In genomic region chr1:172200161-172200560, GRCm38 (mm10) we compare ENCODE assay signal across 12 mouse cellular contexts. TPM values are rescaled to one million over a fixed set of nuclear protein-coding genes. Genes with fewer than 3 reads are reported as not detected.
DNase-seq lines count a peak whose midpoint lies in the region; ATAC-seq and TF ChIP-seq lines count a peak whose summit lies in the region.
"Had no signal": no experiment of that assay in that cellular context is flagged by ENCODE, and none has a peak within 500 bp of the region (broad histone marks: within the 10 kb centered on the region; RNA-seq: fewer than 3 reads in every experiment).

No protein-coding gene starts in this region.

- peak overlapping the region; percentile 95 for H3K27ac ChIP-seq in layer of hippocampus, adult 2 months
- H3K27ac ChIP-seq in embryonic facial prominence, embryonic 10.5 days (replicated peaks) = peak overlapping the region; percentile 93; the same call in 1 of the 2 replicates
- H3K27ac ChIP-seq in forebrain, embryonic 14.5 days (ENCODE audit: low read depth, low read length) = peak overlapping the region; percentile 99
- peak overlapping the region; percentile 95 for H3K27ac ChIP-seq in midbrain, embryonic 12.5 days (replicated peaks)

- H3K36me3 ChIP-seq in embryonic facial prominence, embryonic 10.5 days (replicated peaks) = peaks cover 71% of the 10 kb centered on the region
- peaks cover 55% of the 10 kb centered on the region for H3K36me3 ChIP-seq in forebrain, embryonic 14.5 days (ENCODE audit: control insufficient read depth, insufficient read depth, low read length)
- peaks cover 49% of the 10 kb centered on the region for H3K36me3 ChIP-seq in midbrain, embryonic 12.5 days

- no peaks in the 10 kb centered on the region for H3K27me3 ChIP-seq in embryonic facial prominence, embryonic 10.5 days (replicated peaks; ENCODE audit: low read depth, poor library complexity, severe bottlenecking)
- H3K27me3 ChIP-seq in forebrain, embryonic 14.5 days (replicated peaks; ENCODE audit: control insufficient read depth, insufficient read depth, low read length) = no peaks in the 10 kb centered on the region
- H3K27me3 ChIP-seq in midbrain, embryonic 12.5 days = no peaks in the 10 kb centered on the region
- H3K27me3 ChIP-seq: heart, embryonic 12.5 days; limb, embryonic 13.5 days had no signal

- TF ChIP-seq CTCF in layer of hippocampus, adult 2 months (conservative IDR thresholded peaks at IDR 0.05) = no peak

- ATAC-seq in forebrain, embryonic 14.5 days = no peak
- no peak for ATAC-seq in midbrain, embryonic 12.5 days (ENCODE audit: low FRiP score, low read depth)
- no peak for ATAC-seq in granulocyte monocyte progenitor cell, adult 5-6 weeks (replicated peaks; ENCODE audit: poor library complexity, severe bottlenecking)

- H3K4me3 ChIP-seq in layer of hippocampus, adult 2 months = no peak overlapping the region
- no peak overlapping the region for H3K4me3 ChIP-seq in embryonic facial prominence, embryonic 10.5 days
- H3K4me3 ChIP-seq in forebrain, embryonic 14.5 days (ENCODE audit: low read depth, low read length) = no peak overlapping the region
- H3K4me3 ChIP-seq in midbrain, embryonic 12.5 days = peak overlapping the region; percentile 5; the same call in 1 of the 2 replicates
- H3K4me3 ChIP-seq: heart, embryonic 12.5 days; limb, embryonic 13.5 days had no signal

- peak in 1 of 2 experiments; percentile 8 for DNase-seq in layer of hippocampus, adult 2 months (ENCODE audit: low spot score in 2 of 2)
- DNase-seq in layer of hippocampus, postnatal 25 days (ENCODE audit: extremely low spot score in 1 of 2, low spot score in 1 of 2) = no peak
- no peak for DNase-seq in embryonic facial prominence, embryonic 10.5 days (ENCODE audit: low spot score)
- no peak for DNase-seq in forebrain, embryonic 14.5 days (ENCODE audit: low spot score)
- DNase-seq in frontal cortex, postnatal 36 days (ENCODE audit: low spot score in 2 of 2) = no peak
- no peak for DNase-seq in left cerebral cortex, adult 9 months (ENCODE audit: low spot score in 2 of 2)
- DNase-seq: kidney, postnatal 36 days; thymus, postnatal 25 days had no signal

- H3K4me2 ChIP-seq in forebrain, embryonic 14.5 days (ENCODE audit: low read length) = peak overlapping the region; percentile 79
- peak overlapping the region; percentile 95 for H3K4me2 ChIP-seq in midbrain, embryonic 12.5 days (replicated peaks)
- H3K4me2 ChIP-seq: limb, embryonic 13.5 days had no signal

- H3K9ac ChIP-seq in forebrain, embryonic 14.5 days (ENCODE audit: low read length) = peak overlapping the region; percentile 35
- no peak overlapping the region for H3K9ac ChIP-seq in midbrain, embryonic 12.5 days (replicated peaks)
- H3K9ac ChIP-seq: limb, embryonic 13.5 days had no signal

- H3K9me3 ChIP-seq in embryonic facial prominence, embryonic 10.5 days = no peaks in the 10 kb centered on the region
- no peaks in the 10 kb centered on the region for H3K9me3 ChIP-seq in forebrain, embryonic 14.5 days (replicated peaks; ENCODE audit: control insufficient read depth, low read length)
- H3K9me3 ChIP-seq in midbrain, embryonic 12.5 days = no peaks in the 10 kb centered on the region
- H3K9me3 ChIP-seq: heart, embryonic 12.5 days; limb, embryonic 13.5 days had no signal

- peaks cover 54% of the 10 kb centered on the region for H3K4me1 ChIP-seq in embryonic facial prominence, embryonic 10.5 days
- peaks cover 51% of the 10 kb centered on the region for H3K4me1 ChIP-seq in forebrain, embryonic 14.5 days (ENCODE audit: control insufficient read depth, insufficient read depth, low read length)
- H3K4me1 ChIP-seq in midbrain, embryonic 12.5 days = peaks cover 62% of the 10 kb centered on the region

- WGBS in embryonic facial prominence, embryonic 10.5 days = 74% methylated on average over 5 of the region's 5 CpGs
- WGBS in forebrain, embryonic 14.5 days = 59% methylated on average over 5 of the region's 5 CpGs
- 79% methylated on average over 5 of the region's 5 CpGs for WGBS in midbrain, embryonic 12.5 days

RNA-seq across cellular contexts. Expression of gene Pea15a, which starts 6.4 kb away (rescaled TPM):
- 100 to 1,000 TPM; 421 to 428 TPM for total RNA-seq in layer of hippocampus, adult 2 months (2021)
- 100 to 1,000 TPM; 395 to 445 TPM for total RNA-seq in layer of hippocampus, postnatal 25 days (2021)
- polyA plus RNA-seq in embryonic facial prominence, embryonic 10.5 days (2016; fragmentation: Nextera tagmentation; extraction: Ambion mirVana) = 123 and 138 TPM in 2 replicates
- polyA plus RNA-seq in forebrain, embryonic 14.5 days (2014; fragmentation: Nextera tagmentation; extraction: Ambion mirVana) = 433 and 436 TPM in 2 replicates
- polyA plus RNA-seq in midbrain, embryonic 12.5 days (2016; fragmentation: Nextera tagmentation; extraction: Ambion mirVana) = 350 and 356 TPM in 2 replicates
- total RNA-seq in granulocyte monocyte progenitor cell, adult 5-6 weeks (2014; fragmentation: Nextera tagmentation) = 3.5 and 6.0 TPM in 2 replicates
- total RNA-seq in granulocyte monocyte progenitor cell, adult 5-6 weeks (2017) = 1.2 and 1.7 TPM in 2 replicates

RNA-seq across cellular contexts. Expression of gene Casq1, which starts 19.5 kb away (rescaled TPM):
- under 1 TPM; 0.37 to 0.51 TPM for total RNA-seq in layer of hippocampus, adult 2 months (2021)
- under 1 TPM; 0.49 to 0.52 TPM for total RNA-seq in layer of hippocampus, postnatal 25 days (2021)
- 1.6 TPM in 2 replicates for polyA plus RNA-seq in embryonic facial prominence, embryonic 10.5 days (2016; fragmentation: Nextera tagmentation; extraction: Ambion mirVana)
- 3.8 and 4.0 TPM in 2 replicates for polyA plus RNA-seq in forebrain, embryonic 14.5 days (2014; fragmentation: Nextera tagmentation; extraction: Ambion mirVana)
- polyA plus RNA-seq in midbrain, embryonic 12.5 days (2016; fragmentation: Nextera tagmentation; extraction: Ambion mirVana) = 1.9 and 2.1 TPM in 2 replicates
- not detected in 2 replicates for total RNA-seq in granulocyte monocyte progenitor cell, adult 5-6 weeks (2014; fragmentation: Nextera tagmentation)
- total RNA-seq in granulocyte monocyte progenitor cell, adult 5-6 weeks (2017) = not detected in 2 replicates

RNA-seq across cellular contexts. Expression of gene Dcaf8, which starts 52.3 kb away (rescaled TPM):
- total RNA-seq in layer of hippocampus, adult 2 months (2021) = 100 to 1,000 TPM; 114 to 116 TPM
- total RNA-seq in layer of hippocampus, postnatal 25 days (2021) = 100 to 1,000 TPM; 107 to 115 TPM
- 130 and 141 TPM in 2 replicates for polyA plus RNA-seq in embryonic facial prominence, embryonic 10.5 days (2016; fragmentation: Nextera tagmentation; extraction: Ambion mirVana)
- polyA plus RNA-seq in forebrain, embryonic 14.5 days (2014; fragmentation: Nextera tagmentation; extraction: Ambion mirVana) = 76.1 and 83.1 TPM in 2 replicates
- polyA plus RNA-seq in midbrain, embryonic 12.5 days (2016; fragmentation: Nextera tagmentation; extraction: Ambion mirVana) = 130 and 133 TPM in 2 replicates
- 68.0 and 76.2 TPM in 2 replicates for total RNA-seq in granulocyte monocyte progenitor cell, adult 5-6 weeks (2014; fragmentation: Nextera tagmentation)
- 107 and 114 TPM in 2 replicates for total RNA-seq in granulocyte monocyte progenitor cell, adult 5-6 weeks (2017)

RNA-seq across cellular contexts. Expression of gene Atp1a4, which starts 58.1 kb away (rescaled TPM):
- not detected for total RNA-seq in layer of hippocampus, adult 2 months (2021)
- not detected for total RNA-seq in layer of hippocampus, postnatal 25 days (2021)
- polyA plus RNA-seq in embryonic facial prominence, embryonic 10.5 days (2016; fragmentation: Nextera tagmentation; extraction: Ambion mirVana) = not detected in 2 replicates
- 0.08 and 0.12 TPM in 2 replicates for polyA plus RNA-seq in forebrain, embryonic 14.5 days (2014; fragmentation: Nextera tagmentation; extraction: Ambion mirVana)
- polyA plus RNA-seq in midbrain, embryonic 12.5 days (2016; fragmentation: Nextera tagmentation; extraction: Ambion mirVana) = not detected in 2 replicates
- not detected in 2 replicates for total RNA-seq in granulocyte monocyte progenitor cell, adult 5-6 weeks (2014; fragmentation: Nextera tagmentation)
- not detected in 2 replicates for total RNA-seq in granulocyte monocyte progenitor cell, adult 5-6 weeks (2017)
- polyA plus RNA-seq: limb, embryonic 13.5 days had no signal

Comparison
In these comparisons a context has a peak if more than half of its experiments do, and no peak if none do; other contexts are left out.
1. RNA of gene Pea15a, which starts 6.4 kb away (total RNA-seq): 395 to 445 TPM in layer of hippocampus, postnatal 25 days and 421 to 428 TPM in layer of hippocampus, adult 2 months; 1.2 to 6.0 TPM in granulocyte monocyte progenitor cell, adult 5-6 weeks; every median in the first group is over 10 times any median in the second.
2. Peak in every context shown above with its lines, with median percentiles within 50 percentile points of each other: H3K27ac ChIP-seq.